Mouse (Mus musculus) hindbrain, embryonic 14.5 days (tissue): Measurements from ENCODE around the gene Orc4. TPM values are rescaled to one million over a fixed set of nuclear protein-coding genes. Genes with fewer than 3 reads are reported as not detected.

ENCODE experiments used
- ATAC-seq: fragments of 200-750 bp; cut with Nextera tagmentation; 2 replicates; pipeline ENCODE4 v1.8.0; 2017; ENCODE audit warnings: moderate number of reproducible peaks, mild to moderate bottlenecking, moderate TSS enrichment, moderate library complexity; ENCODE audit not compliant: low FRiP score
- DNase-seq: peaks from one replicate; pipeline ENCODE4 v3.0.0-alpha.2; 2015; ENCODE audit warnings: low spot score
- H3K27ac ChIP-seq: fragments of 300-500 bp; sonication (generic); 2 replicates; pipeline ENCODE4 v1.5.1; 2014; ENCODE audit warnings: mild to moderate bottlenecking, moderate library complexity
- H3K27me3 ChIP-seq: fragments of 300-500 bp; sonication (generic); 2 replicates; pipeline ENCODE4 v1.6.1; 2014; ENCODE audit warnings: mild to moderate bottlenecking, low read length, mixed read lengths; ENCODE audit not compliant: control insufficient read depth, insufficient read depth
- H3K36me3 ChIP-seq: fragments of 300-500 bp; sonication (generic); replicated peaks from 2 replicates; pipeline ENCODE4 v1.6.1; 2014; ENCODE audit not compliant: control insufficient read depth, insufficient read depth
- H3K4me1 ChIP-seq: fragments of 300-500 bp; sonication (generic); replicated peaks from 2 replicates; pipeline ENCODE4 v1.6.1; 2014; ENCODE audit warnings: antibody characterized with exemption, low read length, mixed read lengths; ENCODE audit not compliant: control insufficient read depth, insufficient read depth
- H3K4me2 ChIP-seq: fragments of 300-500 bp; sonication (generic); replicated peaks from 2 replicates; pipeline ENCODE4 v1.6.1; 2014; ENCODE audit warnings: mild to moderate bottlenecking, moderate library complexity
- H3K4me3 ChIP-seq: fragments of 300-500 bp; sonication (generic); replicated peaks from 2 replicates; pipeline ENCODE4 v1.5.1; 2014; ENCODE audit warnings: mild to moderate bottlenecking, low read length
- H3K9ac ChIP-seq: fragments of 300-500 bp; sonication (generic); 2 replicates; pipeline ENCODE4 v1.6.1; 2014
- H3K9me3 ChIP-seq: fragments of 300-500 bp; sonication (generic); 2 replicates; pipeline ENCODE4 v1.6.1; 2016; ENCODE audit warnings: low read length; ENCODE audit not compliant: control insufficient read depth
- WGBS: fragments of 180-500 bp; shearing (Covaris S2); extraction: QIAGEN DNeasy Blood & Tissue Kit; methylation state at CpG from one replicate; pipeline ENCODE4 v1.1.7; 2014; 5-methylcytosine and 5-hydroxymethylcytosine counted together
- polyA plus RNA-seq: library from polyadenylated mRNA; unstranded; fragments of >200 nt; fragmentation: Nextera tagmentation; extraction: Ambion mirVana; gene quantifications from 2 replicates; pipeline ENCODE4 v1.2.1, GENCODE M21; 2014

Orc4 gene
- polyA plus RNA-seq = 89.4 and 98.7 TPM in 2 replicates

GRCm38 (mm10) chr2:48950252-48950315, at the start of gene Orc4:
Gene Orc4 (minus strand): TSS chr2:48950277.
- peak within 1 kb of the TSS; percentile 77 for H3K9ac ChIP-seq
- DNase-seq (no peak), ATAC-seq (no peak; the same call in 1 of the 2 replicates)
- 0% methylated on average over 2 of the region's 2 CpGs for WGBS
- H3K4me3 ChIP-seq = peak within 1 kb of the TSS; percentile 82
- no peaks in the 10 kb centered on the region for H3K9me3 ChIP-seq
- H3K27me3 ChIP-seq = no peaks in the 10 kb centered on the region
- H3K36me3 ChIP-seq = no peaks in the 10 kb centered on the region
- H3K27ac ChIP-seq = peak within 1 kb of the TSS; percentile 95
- H3K4me2 ChIP-seq = peak within 1 kb of the TSS; percentile 51
- peaks cover 16% of the 10 kb centered on the region for H3K4me1 ChIP-seq

- no peak overlapping the region for H3K4me2 ChIP-seq
- H3K27ac ChIP-seq = no peak overlapping the region
- 93% methylated on average over 3 of the region's 3 CpGs for WGBS
- H3K36me3 ChIP-seq = no peaks in the 10 kb centered on the region
- no peaks in the 10 kb centered on the region for H3K27me3 ChIP-seq
- H3K4me1 ChIP-seq = no peaks in the 10 kb centered on the region
- ATAC-seq (no peak), DNase-seq (no peak)
- no peaks in the 10 kb centered on the region for H3K9me3 ChIP-seq
- H3K9ac ChIP-seq = no peak overlapping the region
- no peak overlapping the region for H3K4me3 ChIP-seq
These were observed 40.2 kb upstream of the Orc4 start for GRCm38 (mm10) chr2:48990322-48990721.

DNA sequence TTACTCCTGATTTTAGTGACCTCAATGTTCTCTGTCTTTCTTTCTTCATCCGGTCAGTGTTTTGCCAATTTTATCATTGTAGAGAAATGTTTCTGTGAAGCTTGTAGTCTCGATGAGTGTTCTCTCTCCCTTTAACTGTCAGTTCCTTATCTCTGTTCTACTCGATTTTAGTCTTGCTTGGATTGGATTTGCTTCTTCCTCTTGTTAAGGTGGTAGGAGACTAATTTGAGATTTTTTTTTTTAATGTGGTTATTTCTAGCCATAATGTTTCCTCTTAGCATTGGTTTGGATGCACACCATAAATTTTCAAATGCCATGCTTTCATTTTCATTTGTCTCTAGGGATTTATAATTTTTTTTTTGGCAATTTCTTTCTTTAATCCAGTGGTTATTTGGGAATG, 28.8 kb upstream of the Orc4 start:
- Histone ChIP-seq H3K4me1 (no peaks in the 10 kb centered on the region), H3K36me3 (no peaks in the 10 kb centered on the region), H3K4me2 (no peak overlapping the region), H3K27ac (no peak overlapping the region), H3K4me3 (no peak overlapping the region), H3K9ac (no peak overlapping the region), H3K9me3 (no peaks in the 10 kb centered on the region), H3K27me3 (no peaks in the 10 kb centered on the region)
- 86% methylated on average over 3 of the region's 3 CpGs for WGBS
- DNase-seq (no peak), ATAC-seq (no peak)

GRCm38 (mm10) chr2:48956591-48956990, 6.5 kb upstream of the Orc4 start:
- H3K9ac ChIP-seq = no peak overlapping the region
- H3K27ac ChIP-seq = no peak overlapping the region
- no peaks in the 10 kb centered on the region for H3K36me3 ChIP-seq
- no peak overlapping the region for H3K4me3 ChIP-seq
- H3K27me3 ChIP-seq = no peaks in the 10 kb centered on the region
- DNase-seq (no peak), ATAC-seq (no peak)
- WGBS = 74% methylated on average over 3 of the region's 3 CpGs
- no peaks in the 10 kb centered on the region for H3K9me3 ChIP-seq
- peaks cover 5% of the 10 kb centered on the region; the same call in 1 of the 2 replicates for H3K4me1 ChIP-seq
- H3K4me2 ChIP-seq = no peak overlapping the region

DNA sequence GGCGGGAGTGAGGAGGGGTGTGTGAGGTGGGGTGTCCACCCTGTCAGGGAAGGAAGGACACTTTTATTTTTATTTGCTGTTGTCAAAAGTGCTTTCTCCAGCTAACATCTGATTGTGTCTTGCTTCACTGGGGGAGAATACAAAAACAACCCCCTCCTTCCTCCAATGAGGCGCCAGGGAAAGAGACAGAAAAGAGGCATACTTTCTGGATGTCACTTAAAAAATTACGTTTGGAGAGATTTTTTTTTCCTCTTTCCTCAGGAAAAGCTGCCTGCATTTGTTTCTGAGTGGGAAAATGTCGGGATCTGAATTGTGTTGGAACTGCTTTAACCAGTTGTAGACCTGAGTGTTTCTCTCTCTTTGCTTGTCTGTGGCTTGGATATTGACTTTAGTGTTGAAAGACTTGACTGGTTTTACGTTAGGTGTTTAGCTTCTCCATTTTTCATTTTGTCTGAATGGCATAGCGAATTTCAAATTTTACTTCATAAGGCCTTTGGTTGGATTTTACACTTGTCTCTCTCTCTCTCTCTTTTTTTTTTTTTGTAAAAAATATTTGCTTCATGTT, 321 bp upstream of the Orc4 start:
- no peaks in the 10 kb centered on the region for H3K36me3 ChIP-seq
- ATAC-seq (no peak), DNase-seq (peak; percentile 30)
- peak overlapping the region; percentile 77 for H3K9ac ChIP-seq
- peaks cover 16% of the 10 kb centered on the region for H3K4me1 ChIP-seq
- H3K27me3 ChIP-seq = no peaks in the 10 kb centered on the region
- peak overlapping the region; percentile 95 for H3K27ac ChIP-seq
- WGBS = 9% methylated on average over 5 of the region's 6 CpGs
- H3K4me2 ChIP-seq = peak overlapping the region; percentile 51
- peak overlapping the region; percentile 82 for H3K4me3 ChIP-seq
- H3K9me3 ChIP-seq = no peaks in the 10 kb centered on the region

- Histone ChIP-seq H3K4me2 (peak overlapping the region; percentile 51), H3K4me1 (peaks cover 16% of the 10 kb centered on the region), H3K4me3 (peak overlapping the region; percentile 82), H3K9me3 (no peaks in the 10 kb centered on the region), H3K9ac (peak overlapping the region; percentile 77), H3K27me3 (no peaks in the 10 kb centered on the region), H3K27ac (peak overlapping the region; percentile 95), H3K36me3 (no peaks in the 10 kb centered on the region)
- DNase-seq = peak; percentile 51
- ATAC-seq = peak; percentile 72
- 1% methylated on average over 8 of the region's 9 CpGs for WGBS
These were observed 280 bp downstream of the Orc4 start for GRCm38 (mm10) chr2:48949743-48950251.

GRCm38 (mm10) chr2:48948841-48949584, 1.1 kb downstream of the Orc4 start, which contains the start of gene Mbd5:
Gene Mbd5 (plus strand): TSS chr2:48949508.
- WGBS = under 1% methylated on average over 45 of the region's 49 CpGs
- no peaks in the 10 kb centered on the region for H3K9me3 ChIP-seq
- ATAC-seq (peak; percentile 99), DNase-seq (peak; percentile 96)
- H3K4me1 ChIP-seq = peaks cover 16% of the 10 kb centered on the region
- H3K4me3 ChIP-seq = peak within 1 kb of the TSS; percentile 82
- H3K27me3 ChIP-seq = no peaks in the 10 kb centered on the region
- H3K27ac ChIP-seq = peak within 1 kb of the TSS; percentile 95
- peak within 1 kb of the TSS; percentile 89 for H3K4me2 ChIP-seq
- H3K36me3 ChIP-seq = no peaks in the 10 kb centered on the region
- H3K9ac ChIP-seq = peak within 1 kb of the TSS; percentile 94

DNA sequence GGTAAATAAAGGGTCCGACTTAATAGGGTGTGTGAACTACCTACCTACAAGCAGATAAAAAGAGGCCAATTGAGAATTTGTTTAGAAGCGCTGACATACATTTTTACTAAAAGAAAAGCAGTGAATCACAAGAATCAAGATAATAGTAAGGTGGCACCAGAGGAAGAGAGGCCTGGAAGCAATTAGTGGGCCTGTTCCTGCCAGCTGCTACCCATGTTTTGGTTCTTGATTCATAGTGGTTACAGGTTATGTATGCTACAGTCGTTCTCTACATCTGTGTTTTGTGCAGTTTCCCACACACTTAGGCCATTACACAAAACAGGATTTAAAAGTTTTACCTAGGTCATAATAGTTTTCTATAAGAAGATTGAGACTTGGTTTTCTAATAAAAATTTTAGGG, 2.3 kb downstream of the Orc4 start:
- Histone ChIP-seq H3K4me1 (peaks cover 16% of the 10 kb centered on the region), H3K27me3 (no peaks in the 10 kb centered on the region), H3K9ac (peak overlapping the region; percentile 94), H3K4me3 (peak overlapping the region; percentile 82), H3K27ac (no peak overlapping the region), H3K36me3 (no peaks in the 10 kb centered on the region), H3K4me2 (peak overlapping the region; percentile 89), H3K9me3 (no peaks in the 10 kb centered on the region)
- ATAC-seq (no peak), DNase-seq (no peak)
- WGBS = 65% methylated on average over 3 of the region's 3 CpGs

- 93% methylated on average over 2 of the region's 2 CpGs for WGBS
- no peak for ATAC-seq
These were observed 15.0 kb downstream of the Orc4 start for GRCm38 (mm10) chr2:48935058-48935457.

More at GRCm38 (mm10) chr2:48935058-48935457, 15.0 kb downstream of the Orc4 start:
- Histone ChIP-seq H3K4me3 (no peak overlapping the region), H3K36me3 (peaks cover 44% of the 10 kb centered on the region), H3K4me1 (no peaks in the 10 kb centered on the region), H3K4me2 (no peak overlapping the region), H3K27ac (no peak overlapping the region), H3K27me3 (no peaks in the 10 kb centered on the region), H3K9ac (no peak overlapping the region), H3K9me3 (no peaks in the 10 kb centered on the region)
- no peak for DNase-seq
